In the genomic region with DNA sequence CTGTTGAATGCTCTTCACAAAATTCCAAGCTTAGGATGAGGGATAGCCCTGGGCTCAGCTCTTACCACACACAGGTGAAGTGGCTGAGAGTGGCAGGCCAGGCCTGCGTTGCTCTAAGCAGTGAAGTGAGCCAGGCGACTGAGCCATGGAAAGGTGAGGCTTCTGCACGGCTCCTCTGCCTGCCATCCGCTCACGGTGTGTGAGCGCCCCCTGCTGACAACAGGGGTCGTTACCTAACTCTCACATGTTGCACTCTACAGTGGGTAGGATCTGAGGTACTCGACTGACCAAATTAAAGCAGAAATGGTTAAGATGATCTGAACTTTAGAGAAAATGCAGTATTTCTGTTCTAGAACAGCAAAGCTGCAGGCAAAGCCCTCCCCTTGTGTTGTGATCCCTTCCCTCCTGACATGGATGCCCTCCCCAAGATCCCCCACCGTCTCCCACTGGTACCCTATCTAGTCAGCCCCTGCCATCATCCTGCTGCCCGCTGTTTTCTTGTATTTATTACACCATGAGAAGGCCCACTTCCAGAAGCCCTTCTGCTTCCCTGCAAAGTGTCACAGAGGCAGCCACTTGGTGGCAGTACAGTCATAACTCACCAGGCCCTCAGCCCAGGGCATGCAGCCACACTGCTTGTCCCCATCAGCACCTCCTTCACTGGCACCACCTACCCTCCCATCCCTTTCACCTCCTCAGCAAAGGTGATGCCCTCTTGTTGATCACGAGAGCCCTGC, we compare ENCODE assay signal across 9 mouse cellular contexts. TPM values are rescaled to one million over a fixed set of nuclear protein-coding genes. Genes with fewer than 3 reads are reported as not detected.
DNase-seq lines count a peak whose midpoint lies in the region; ATAC-seq and TF ChIP-seq lines count a peak whose summit lies in the region.
"Had no signal": no experiment of that assay in that cellular context is flagged by ENCODE, and none has a peak within 500 bp of the region (broad histone marks: within the 10 kb centered on the region; RNA-seq: fewer than 3 reads in every experiment).

No protein-coding gene starts in this region.

- TF ChIP-seq RAD21 in CH12.LX (IDR thresholded peaks at IDR 0.05; ENCODE audit: low read depth, low read length) = peak; percentile 98

- intact Hi-C loops in heart, postnatal 10 days (cut with DNase I) = loop anchor here (1.0 to 5.0 kb wide), 5 partner anchors 62 to 331 kb away; no protein-coding TSS in a partner anchor

- in situ Hi-C loops in CH12.LX (cut with MboI; ENCODE audit: low pct_ligation_motif_present, low pct_unique_long_range_greater_than_20kb, low sequenced_read_pairs) = loop anchor here (5.0 to 10.0 kb wide), 3 partner anchors 72 to 332 kb away; no protein-coding TSS in a partner anchor

- DNase-seq in CH12.LX (ENCODE audit: extremely low read depth) = peak; percentile 75
- DNase-seq in c-Kit-positive CD71-positive TER-119-negative erythroid progenitor cells, embryonic 14.5 days (ENCODE audit: low read depth) = peak; percentile 70
- peak; percentile 87 for DNase-seq in forebrain, embryonic 11.5 days (ENCODE audit: low spot score)
- peak; percentile 77 to 88 for DNase-seq in heart, postnatal 10 days
- peak; percentile 82 to 88 for DNase-seq in kidney, postnatal 25 days
- peak; percentile 85 for DNase-seq in stomach, postnatal 0 days (ENCODE audit: low spot score)

- H3K9me3 ChIP-seq in CH12.LX (replicated peaks; ENCODE audit: low read length) = no peaks in the 10 kb centered on the region
- no peaks in the 10 kb centered on the region for H3K9me3 ChIP-seq in forebrain, embryonic 11.5 days (ENCODE audit: control insufficient read depth, low read length)
- H3K9me3 ChIP-seq in liver, embryonic 15.5 days (replicated peaks) = no peaks in the 10 kb centered on the region
- no peaks in the 10 kb centered on the region for H3K9me3 ChIP-seq in neural tube, embryonic 13.5 days
- no peaks in the 10 kb centered on the region for H3K9me3 ChIP-seq in stomach, postnatal 0 days (ENCODE audit: control insufficient read depth, low read length)

- TF ChIP-seq CTCF in CH12.LX (conservative IDR thresholded peaks at IDR 0.05 in 1 of 2, IDR thresholded peaks at IDR 0.05 in 1 of 2; ENCODE audit: low read depth in 2 of 2, low read length in 2 of 2) = peak; percentile 81 to 95
- peak; percentile 96 for TF ChIP-seq CTCF in stomach, postnatal 0 days (IDR thresholded peaks at IDR 0.05; ENCODE audit: low read depth)

- dilution Hi-C loops in CH12.LX (cut with MboI; ENCODE audit: extremely low pct_ligation_motif_present, extremely low pct_unique_long_range_greater_than_20kb, low sequenced_read_pairs) = no loop called here

- peak; percentile 63; the same call in 1 of the 2 replicates for ATAC-seq in forebrain, embryonic 11.5 days (replicated peaks; ENCODE audit: low FRiP score)
- ATAC-seq in liver, embryonic 15.5 days (ENCODE audit: insufficient read depth) = peak; percentile 74
- ATAC-seq in neural tube, embryonic 13.5 days (ENCODE audit: low read depth) = peak; percentile 71
- peak; percentile 84 for ATAC-seq in stomach, postnatal 0 days (ENCODE audit: low FRiP score, low TSS enrichment)

- H3K4me3 ChIP-seq in CH12.LX (replicated peaks in 1 of 3; ENCODE audit: low read depth in 2 of 3, low read length in 2 of 3, poor library complexity in 1 of 3) = no peak overlapping the region
- no peak overlapping the region for H3K4me3 ChIP-seq in forebrain, embryonic 11.5 days (ENCODE audit: low read depth, low read length)
- H3K4me3 ChIP-seq in liver, embryonic 15.5 days (replicated peaks) = no peak overlapping the region
- H3K4me3 ChIP-seq in neural tube, embryonic 13.5 days = no peak overlapping the region
- no peak overlapping the region for H3K4me3 ChIP-seq in stomach, postnatal 0 days (ENCODE audit: low read depth, low read length)
- H3K4me3 ChIP-seq: erythroblast, embryonic 14.5 days had no signal

- no peak overlapping the region for H3K9ac ChIP-seq in CH12.LX (ENCODE audit: insufficient read depth, low read depth)
- H3K9ac ChIP-seq in forebrain, embryonic 11.5 days (ENCODE audit: low read length) = no peak overlapping the region
- no peak overlapping the region for H3K9ac ChIP-seq in liver, embryonic 15.5 days
- no peak overlapping the region for H3K9ac ChIP-seq in neural tube, embryonic 13.5 days
- no peak overlapping the region for H3K9ac ChIP-seq in stomach, postnatal 0 days (ENCODE audit: low read length)

- H3K4me2 ChIP-seq in CH12.LX (ENCODE audit: insufficient read depth, low read depth, poor library complexity, severe bottlenecking) = no peak overlapping the region
- no peak overlapping the region for H3K4me2 ChIP-seq in forebrain, embryonic 11.5 days (ENCODE audit: low read depth, low read length, severe bottlenecking)
- no peak overlapping the region for H3K4me2 ChIP-seq in liver, embryonic 15.5 days
- H3K4me2 ChIP-seq in neural tube, embryonic 13.5 days = no peak overlapping the region
- H3K4me2 ChIP-seq in stomach, postnatal 0 days (replicated peaks; ENCODE audit: low read depth) = no peak overlapping the region

- no peak for TF ChIP-seq POLR2A in CH12.LX (IDR thresholded peaks at IDR 0.05; ENCODE audit: low read depth, low read length)

- peaks cover 52 to 95% of the 10 kb centered on the region in 2 experiments for H3K36me3 ChIP-seq in CH12.LX (replicated peaks in 1 of 2; ENCODE audit: control insufficient read depth in 1 of 2, insufficient read depth in 1 of 2, low read length in 1 of 2)
- H3K36me3 ChIP-seq in forebrain, embryonic 11.5 days (ENCODE audit: control insufficient read depth, insufficient read depth, low read length) = peaks cover 4% of the 10 kb centered on the region; the same call in 1 of the 2 replicates
- H3K36me3 ChIP-seq in liver, embryonic 15.5 days (replicated peaks) = peaks cover 33% of the 10 kb centered on the region
- peaks cover 66% of the 10 kb centered on the region for H3K36me3 ChIP-seq in neural tube, embryonic 13.5 days
- peaks cover 3% of the 10 kb centered on the region for H3K36me3 ChIP-seq in stomach, postnatal 0 days (ENCODE audit: control insufficient read depth, insufficient read depth, low read length)

- H3K27me3 ChIP-seq in CH12.LX (replicated peaks) = no peaks in the 10 kb centered on the region
- no peaks in the 10 kb centered on the region for H3K27me3 ChIP-seq in forebrain, embryonic 11.5 days (ENCODE audit: control insufficient read depth, insufficient read depth, low read length)
- no peaks in the 10 kb centered on the region for H3K27me3 ChIP-seq in liver, embryonic 15.5 days
- no peaks in the 10 kb centered on the region for H3K27me3 ChIP-seq in neural tube, embryonic 13.5 days
- no peaks in the 10 kb centered on the region for H3K27me3 ChIP-seq in stomach, postnatal 0 days (ENCODE audit: control insufficient read depth, insufficient read depth, low read length)

- no peak overlapping the region for H3K27ac ChIP-seq in CH12.LX (ENCODE audit: insufficient read depth, low read depth)
- H3K27ac ChIP-seq in forebrain, embryonic 11.5 days (ENCODE audit: low read depth, low read length) = no peak overlapping the region
- peak overlapping the region; percentile 4; the same call in 1 of the 2 replicates for H3K27ac ChIP-seq in liver, embryonic 15.5 days (replicated peaks)
- H3K27ac ChIP-seq in neural tube, embryonic 13.5 days (replicated peaks) = no peak overlapping the region
- H3K27ac ChIP-seq in stomach, postnatal 0 days (replicated peaks) = no peak overlapping the region

- TF ChIP-seq EP300 in CH12.LX (IDR thresholded peaks at IDR 0.05; ENCODE audit: low read length) = no peak
- no peak for TF ChIP-seq EP300 in stomach, postnatal 0 days (optimal IDR thresholded peaks at IDR 0.05)

- 33% methylated on average over 11 of the region's 11 CpGs for WGBS in forebrain, embryonic 11.5 days
- 22% methylated on average over 11 of the region's 11 CpGs for WGBS in liver, embryonic 15.5 days (ENCODE audit: insufficient replicate concordance)
- 31% methylated on average over 11 of the region's 11 CpGs for WGBS in neural tube, embryonic 13.5 days
- 26% methylated on average over 11 of the region's 11 CpGs for WGBS in stomach, postnatal 0 days

- H3K79me2 ChIP-seq in CH12.LX (replicated peaks; ENCODE audit: control insufficient read depth, extremely low read depth, insufficient read depth, poor library complexity, severe bottlenecking) = no peaks in the 10 kb centered on the region

- peaks cover 0 to 5% of the 10 kb centered on the region in 2 experiments; a peak in 2 of 4 replicates for H3K4me1 ChIP-seq in CH12.LX (ENCODE audit: control insufficient read depth in 1 of 2, insufficient read depth in 2 of 2)
- no peaks in the 10 kb centered on the region for H3K4me1 ChIP-seq in forebrain, embryonic 11.5 days (replicated peaks; ENCODE audit: control insufficient read depth, insufficient read depth, low read length)
- H3K4me1 ChIP-seq in liver, embryonic 15.5 days (replicated peaks) = no peaks in the 10 kb centered on the region; the same call in 1 of the 2 replicates
- peaks cover 22% of the 10 kb centered on the region for H3K4me1 ChIP-seq in neural tube, embryonic 13.5 days (replicated peaks)
- H3K4me1 ChIP-seq in stomach, postnatal 0 days (replicated peaks; ENCODE audit: control insufficient read depth, insufficient read depth) = no peaks in the 10 kb centered on the region

RNA-seq across cellular contexts. Expression of a gene that starts 21.4 kb away (rescaled TPM):
- total RNA-seq in CH12.LX (2012; rRNA removed) = 16.7 and 18.5 TPM in 2 replicates
- total RNA-seq in CH12.LX (2014; rRNA removed) = 12.2 and 12.9 TPM in 2 replicates
- 8.7 and 10.1 TPM in 2 replicates for polyA plus RNA-seq in CH12.LX (2012; ENCODE audit: insufficient read length, low read depth)
- 50.7 and 56.2 TPM in 2 replicates for polyA plus RNA-seq in forebrain, embryonic 11.5 days (2014; fragmentation: Nextera tagmentation; extraction: Ambion mirVana)
- total RNA-seq in heart, postnatal 10 days (2021) = 10 to 100 TPM; 43.5 to 44.8 TPM
- 20.0 and 21.9 TPM in 2 replicates for polyA plus RNA-seq in liver, embryonic 15.5 days (2015; fragmentation: Nextera tagmentation; extraction: Ambion mirVana)
- polyA plus RNA-seq in neural tube, embryonic 13.5 days (2015; fragmentation: Nextera tagmentation; extraction: Ambion mirVana) = 40.4 and 42.1 TPM in 2 replicates
- polyA plus RNA-seq in stomach, postnatal 0 days (2015; fragmentation: Nextera tagmentation; extraction: Ambion mirVana) = 24.0 TPM in 2 replicates

RNA-seq across cellular contexts. Expression of a gene that starts 29.0 kb away (rescaled TPM):
- 17.6 and 21.7 TPM in 2 replicates for total RNA-seq in CH12.LX (2012; rRNA removed)
- 13.8 and 17.9 TPM in 2 replicates for total RNA-seq in CH12.LX (2014; rRNA removed)
- 22.9 and 25.2 TPM in 2 replicates for polyA plus RNA-seq in CH12.LX (2012; ENCODE audit: insufficient read length, low read depth)
- 11.5 and 11.9 TPM in 2 replicates for polyA plus RNA-seq in forebrain, embryonic 11.5 days (2014; fragmentation: Nextera tagmentation; extraction: Ambion mirVana)
- 10 to 100 TPM; 17.9 to 18.0 TPM for total RNA-seq in heart, postnatal 10 days (2021)
- polyA plus RNA-seq in liver, embryonic 15.5 days (2015; fragmentation: Nextera tagmentation; extraction: Ambion mirVana) = 2.4 and 2.5 TPM in 2 replicates
- 4.6 and 4.8 TPM in 2 replicates for polyA plus RNA-seq in neural tube, embryonic 13.5 days (2015; fragmentation: Nextera tagmentation; extraction: Ambion mirVana)
- 1.9 and 2.3 TPM in 2 replicates for polyA plus RNA-seq in stomach, postnatal 0 days (2015; fragmentation: Nextera tagmentation; extraction: Ambion mirVana)

RNA-seq across cellular contexts. Expression of a gene that starts 29.3 kb away (rescaled TPM):
- total RNA-seq in CH12.LX (2012; rRNA removed) (not detected in 2 replicates), CH12.LX (2014; rRNA removed) (not detected in 2 replicates)
- polyA plus RNA-seq in CH12.LX (2012; ENCODE audit: insufficient read length, low read depth) = not detected in 2 replicates
- polyA plus RNA-seq in forebrain, embryonic 11.5 days (2014; fragmentation: Nextera tagmentation; extraction: Ambion mirVana) = 10.9 and 13.0 TPM in 2 replicates
- 1 to 10 TPM; 1.5 to 3.5 TPM for total RNA-seq in heart, postnatal 10 days (2021)
- polyA plus RNA-seq in liver, embryonic 15.5 days (2015; fragmentation: Nextera tagmentation; extraction: Ambion mirVana) = 1.0 and 1.1 TPM in 2 replicates
- 183 and 196 TPM in 2 replicates for polyA plus RNA-seq in neural tube, embryonic 13.5 days (2015; fragmentation: Nextera tagmentation; extraction: Ambion mirVana)
- polyA plus RNA-seq in stomach, postnatal 0 days (2015; fragmentation: Nextera tagmentation; extraction: Ambion mirVana) = 9.6 and 10.6 TPM in 2 replicates

Comparison
In these comparisons a context has a peak if more than half of its experiments do, and no peak if none do; other contexts are left out.
1. RNA of a gene that starts 29.3 kb away (polyA plus RNA-seq): 183 to 196 TPM in neural tube, embryonic 13.5 days; 10.9 to 13.0 TPM in forebrain, embryonic 11.5 days, 9.6 to 10.6 TPM in stomach, postnatal 0 days, 1.0 to 1.1 TPM in liver, embryonic 15.5 days and not detected in CH12.LX; every median in the first group is over 10 times any median in the second.
2. Peak in every context shown above with its lines, with median percentiles within 50 percentile points of each other: DNase-seq and ATAC-seq.